Mouse (Mus musculus): ENCODE data around the gene Mpst. TPM values are rescaled to one million over a fixed set of nuclear protein-coding genes. Genes with fewer than 3 reads are reported as not detected.

The Mpst gene
- total and polyA plus RNA-seq, 3 experiments: 38.6 to 86.7 TPM; not detected in 1

DNA sequence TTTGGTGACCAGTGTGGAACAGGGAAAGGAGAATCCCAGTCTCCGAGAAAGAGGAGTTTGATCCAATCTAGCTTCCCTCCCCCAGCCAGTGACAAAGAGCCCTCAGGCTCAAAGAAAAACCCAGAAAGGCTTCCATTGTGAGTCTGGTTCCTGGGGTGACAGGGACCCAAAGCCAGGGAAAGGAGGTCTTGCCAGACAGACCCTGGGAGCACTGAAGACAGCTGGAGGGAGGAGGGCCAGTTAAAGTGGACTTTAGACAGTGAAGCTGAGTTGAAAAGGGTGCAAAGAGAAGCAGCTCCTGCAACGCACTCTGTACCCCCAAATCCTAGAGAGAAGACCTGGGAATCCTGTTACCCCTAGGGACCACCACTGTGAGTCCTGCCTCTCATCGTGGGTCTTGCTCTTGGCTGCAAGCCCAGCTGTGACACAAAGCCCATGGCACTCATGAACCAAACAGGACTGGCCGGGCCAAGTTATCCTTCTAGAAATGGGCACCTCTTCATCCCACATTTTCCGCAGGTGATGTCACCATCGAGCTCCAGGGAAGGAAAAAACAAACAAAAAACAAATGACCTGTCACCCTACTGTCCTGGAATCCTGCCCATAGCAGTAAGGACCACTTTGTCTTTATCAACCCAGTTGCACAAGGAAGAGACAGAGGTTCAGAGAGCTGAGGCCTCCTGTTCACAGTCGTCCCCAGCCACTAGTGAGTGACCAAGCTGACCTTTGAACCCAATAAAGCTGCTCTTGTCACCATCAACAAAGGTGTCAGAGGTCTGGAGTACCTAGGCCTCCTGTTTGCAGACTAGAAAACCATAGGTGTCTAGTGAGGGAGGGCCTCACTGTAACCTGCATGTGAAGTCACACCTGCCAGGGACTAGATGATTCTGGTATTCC lies 21.7 kb upstream of the Mpst start:
- no peak for TF ChIP-seq POLR2AphosphoS5 (IDR thresholded peaks at IDR 0.05; ENCODE audit: borderline replicate concordance, low read depth, low read length)
- no peak for TF ChIP-seq NELFE (IDR thresholded peaks at IDR 0.05; ENCODE audit: low read depth, low read length)
- no peak for TF ChIP-seq MYC (IDR thresholded peaks at IDR 0.05; ENCODE audit: low read depth, low read length)
- no peak for TF ChIP-seq TCF12 (IDR thresholded peaks at IDR 0.05; ENCODE audit: low read depth, low read length)
- TF ChIP-seq MEF2A (IDR thresholded peaks at IDR 0.05; ENCODE audit: extremely low read depth, insufficient replicate concordance, low read depth, low read length, poor library complexity, severe bottlenecking): no peak
- TF ChIP-seq KAT2A (conservative IDR thresholded peaks at IDR 0.05; ENCODE audit: low read depth, low read length): no peak
- no peak for TF ChIP-seq ZKSCAN1 (IDR thresholded peaks at IDR 0.05; ENCODE audit: low read depth, low read length)
- TF ChIP-seq USF1 (IDR thresholded peaks at IDR 0.05; ENCODE audit: low read depth, low read length): no peak
- no peak for TF ChIP-seq TAL1 (IDR thresholded peaks at IDR 0.05; ENCODE audit: low read length)
- Histone ChIP-seq H3K27ac (ENCODE audit: control insufficient read depth, low read depth, low read length) (no peak overlapping the region), H3K4me3 (ENCODE audit: control insufficient read depth in 1 of 2, insufficient read depth in 1 of 2, low read depth in 2 of 2, low read length in 2 of 2) (no peak overlapping the region), H3K36me3 (ENCODE audit: control insufficient read depth in 1 of 2, insufficient read depth in 2 of 2, low read length in 2 of 2) (no peaks in the 10 kb centered on the region), H3K27me3 (ENCODE audit: control insufficient read depth in 1 of 2, insufficient read depth in 2 of 2, low read length in 2 of 2) (no peaks in the 10 kb centered on the region), H3K4me1 (ENCODE audit: control insufficient read depth in 1 of 2, insufficient read depth in 2 of 2, low read length in 2 of 2) (peaks cover 0 to 11% of the 10 kb centered on the region in 2 experiments; a peak in 2 of 4 replicates), H3K9me3 (replicated peaks; ENCODE audit: insufficient read depth, low read length) (no peaks in the 10 kb centered on the region), H3K79me2 (ENCODE audit: control insufficient read depth, insufficient read depth, low read length, poor library complexity) (no peaks in the 10 kb centered on the region), H3K9ac (ENCODE audit: control insufficient read depth, low read depth, low read length, poor library complexity, severe bottlenecking) (no peak overlapping the region)
- no peak for DNase-seq (ENCODE audit: low read depth, low spot score)

DNA sequence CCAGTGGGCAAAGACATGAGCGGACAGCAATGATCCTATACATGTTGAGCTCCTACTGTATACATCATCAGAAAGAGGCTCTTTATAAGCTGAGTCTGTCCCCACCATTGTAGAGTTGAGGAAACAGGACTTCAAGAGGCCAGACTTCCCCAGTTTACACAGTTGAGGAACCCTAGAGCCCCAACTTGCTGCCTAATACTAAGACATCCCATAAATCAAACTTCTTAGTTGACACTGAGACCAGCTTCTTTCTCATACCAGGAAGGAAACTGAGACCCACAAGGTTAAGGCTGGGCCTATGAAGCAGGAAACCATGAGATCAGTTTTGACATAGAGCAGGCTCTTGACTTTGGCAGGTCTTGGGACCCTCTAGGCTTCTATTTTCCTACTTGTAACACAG lies 20.7 kb upstream of the Mpst start:
- no peak overlapping the region for H3K27ac ChIP-seq (ENCODE audit: control insufficient read depth, low read depth, low read length)
- H3K4me3 ChIP-seq (ENCODE audit: control insufficient read depth in 1 of 2, insufficient read depth in 1 of 2, low read depth in 2 of 2, low read length in 2 of 2): no peak overlapping the region
- no peaks in the 10 kb centered on the region for H3K9me3 ChIP-seq (replicated peaks; ENCODE audit: insufficient read depth, low read length)
- no peak for DNase-seq (ENCODE audit: low read depth, low spot score)
- no peaks in the 10 kb centered on the region for H3K36me3 ChIP-seq (ENCODE audit: control insufficient read depth in 1 of 2, insufficient read depth in 2 of 2, low read length in 2 of 2)
- no peak overlapping the region for H3K9ac ChIP-seq (ENCODE audit: control insufficient read depth, low read depth, low read length, poor library complexity, severe bottlenecking)
- peaks cover 0 to 11% of the 10 kb centered on the region in 2 experiments; a peak in 2 of 4 replicates for H3K4me1 ChIP-seq (ENCODE audit: control insufficient read depth in 1 of 2, insufficient read depth in 2 of 2, low read length in 2 of 2)
- no peaks in the 10 kb centered on the region for H3K27me3 ChIP-seq (ENCODE audit: control insufficient read depth in 1 of 2, insufficient read depth in 2 of 2, low read length in 2 of 2)
- no peaks in the 10 kb centered on the region for H3K79me2 ChIP-seq (ENCODE audit: control insufficient read depth, insufficient read depth, low read length, poor library complexity)
- TF ChIP-seq NRF1 (IDR thresholded peaks at IDR 0.05; ENCODE audit: insufficient read depth, low read depth, low read length, poor library complexity, severe bottlenecking): no peak
- no peak for TF ChIP-seq HCFC1 (IDR thresholded peaks at IDR 0.05; ENCODE audit: low read depth, low read length)
- no peak for TF ChIP-seq UBTF (IDR thresholded peaks at IDR 0.05; ENCODE audit: borderline replicate concordance, insufficient read depth, low read depth, low read length)
- TF ChIP-seq BHLHE40 (IDR thresholded peaks at IDR 0.05; ENCODE audit: borderline replicate concordance, low read depth, low read length): no peak
- TF ChIP-seq SMC3 (IDR thresholded peaks at IDR 0.05; ENCODE audit: low read depth, low read length): no peak
- no peak for TF ChIP-seq E2F4 (IDR thresholded peaks at IDR 0.05; ENCODE audit: borderline replicate concordance, low read depth, low read length)
- TF ChIP-seq MYB (IDR thresholded peaks at IDR 0.05; ENCODE audit: low read depth, low read length): no peak
- TF ChIP-seq POLR2AphosphoS5 (IDR thresholded peaks at IDR 0.05; ENCODE audit: borderline replicate concordance, low read depth, low read length): no peak
- TF ChIP-seq MYC (IDR thresholded peaks at IDR 0.05; ENCODE audit: low read depth, low read length): no peak
- no peak for TF ChIP-seq NELFE (IDR thresholded peaks at IDR 0.05; ENCODE audit: low read depth, low read length)
- TF ChIP-seq POLR2AphosphoS2 (IDR thresholded peaks at IDR 0.05; ENCODE audit: low read length): no peak
- no peak for TF ChIP-seq TCF12 (IDR thresholded peaks at IDR 0.05; ENCODE audit: low read depth, low read length)
- TF ChIP-seq KAT2A (conservative IDR thresholded peaks at IDR 0.05; ENCODE audit: low read depth, low read length): no peak
- TF ChIP-seq MAFK (IDR thresholded peaks at IDR 0.05; ENCODE audit: borderline replicate concordance, low read depth, low read length): no peak
- no peak for TF ChIP-seq CHD1 (IDR thresholded peaks at IDR 0.05; ENCODE audit: low read depth, low read length)
- TF ChIP-seq GABPA (IDR thresholded peaks at IDR 0.05; ENCODE audit: low read depth, low read length): no peak
- no peak for TF ChIP-seq USF2 (IDR thresholded peaks at IDR 0.05; ENCODE audit: borderline replicate concordance in 1 of 2, insufficient read depth in 1 of 2, low read depth in 1 of 2, low read length in 2 of 2)
